Mouse (Mus musculus) MEL (cell line): ENCODE data around the gene Catsper1.
"Not testable (repeated sequence)": the region's sequence is repeated elsewhere in the genome, so short reads cannot be mapped to it uniquely, and the experiment has no call there.

Experiments used
- CTCF ChIP-seq, 3 experiments: IDR thresholded peaks in 2 of 3; conservative IDR thresholded peaks in 1 of 3; 2 replicates each; pipeline ENCODE4 v1.5.1; 2011 to 2012; ENCODE audit warnings: low read length in 3 of 3, low read depth in 2 of 3, mild to moderate bottlenecking in 2 of 3, improper control_type of control experiment in 1 of 3, inconsistent platforms in 1 of 3, mixed read lengths in 1 of 3, moderate library complexity in 1 of 3; ENCODE audit not compliant: control insufficient read depth in 1 of 3, insufficient read depth in 1 of 3, poor library complexity in 1 of 3, severe bottlenecking in 1 of 3
- EP300 ChIP-seq, 2 experiments: IDR thresholded peaks; 2 replicates each; pipeline ENCODE4 v1.6.1; 2011; ENCODE audit warnings: improper control_type of control experiment in 2 of 2, low read length in 2 of 2, low read depth in 1 of 2, mild to moderate bottlenecking in 1 of 2
- GATA1 ChIP-seq: IDR thresholded peaks from 2 replicates; pipeline ENCODE4 v1.6.1; 2011; ENCODE audit warnings: low read depth, low read length, improper control_type of control experiment
- HCFC1 ChIP-seq: IDR thresholded peaks from 2 replicates; pipeline ENCODE4 v1.6.1; 2012; ENCODE audit warnings: low read depth, mild to moderate bottlenecking, inconsistent platforms, low read length, improper control_type of control experiment, moderate library complexity
- JUND ChIP-seq: IDR thresholded peaks from 2 replicates; pipeline ENCODE4 v1.6.1; 2011; ENCODE audit warnings: low read depth, mild to moderate bottlenecking, improper control_type of control experiment, low read length
- MAX ChIP-seq: IDR thresholded peaks from 2 replicates; pipeline ENCODE4 v1.6.1; 2011; ENCODE audit warnings: low read length, improper control_type of control experiment
- MAZ ChIP-seq: IDR thresholded peaks from 2 replicates; pipeline ENCODE4 v1.6.1; 2012; ENCODE audit warnings: low read depth, mild to moderate bottlenecking, inconsistent platforms, low read length, improper control_type of control experiment
- NELFE ChIP-seq: IDR thresholded peaks from 2 replicates; pipeline ENCODE4 v1.6.1; 2011; ENCODE audit warnings: low read depth, low read length, improper control_type of control experiment
- POLR2A ChIP-seq, 2 experiments: IDR thresholded peaks; 2 replicates each; pipeline ENCODE4 v1.6.1; 2011 to 2012; ENCODE audit warnings: low read length in 2 of 2, mild to moderate bottlenecking in 2 of 2, control low read depth in 1 of 2, improper control_type of control experiment in 1 of 2, low read depth in 1 of 2, moderate library complexity in 1 of 2; ENCODE audit not compliant: control insufficient read depth in 1 of 2, insufficient read depth in 1 of 2, poor library complexity in 1 of 2
- RAD21 ChIP-seq: IDR thresholded peaks from 2 replicates; pipeline ENCODE4 v1.6.1; 2011; ENCODE audit warnings: mild to moderate bottlenecking, low read depth, low read length, improper control_type of control experiment
- RCOR1 ChIP-seq: IDR thresholded peaks from 2 replicates; pipeline ENCODE4 v1.6.1; 2012; ENCODE audit warnings: low read depth, mild to moderate bottlenecking, inconsistent platforms, low read length, improper control_type of control experiment
- UBTF ChIP-seq: IDR thresholded peaks from 2 replicates; pipeline ENCODE4 v1.6.1; 2012; ENCODE audit warnings: low read depth, mild to moderate bottlenecking, inconsistent platforms, low read length, improper control_type of control experiment, moderate library complexity, borderline replicate concordance; ENCODE audit not compliant: insufficient read depth
- ZC3H11A ChIP-seq: IDR thresholded peaks from 2 replicates; pipeline ENCODE4 v1.6.1; 2012; ENCODE audit warnings: low read depth, mild to moderate bottlenecking, inconsistent platforms, low read length, improper control_type of control experiment

DNA sequence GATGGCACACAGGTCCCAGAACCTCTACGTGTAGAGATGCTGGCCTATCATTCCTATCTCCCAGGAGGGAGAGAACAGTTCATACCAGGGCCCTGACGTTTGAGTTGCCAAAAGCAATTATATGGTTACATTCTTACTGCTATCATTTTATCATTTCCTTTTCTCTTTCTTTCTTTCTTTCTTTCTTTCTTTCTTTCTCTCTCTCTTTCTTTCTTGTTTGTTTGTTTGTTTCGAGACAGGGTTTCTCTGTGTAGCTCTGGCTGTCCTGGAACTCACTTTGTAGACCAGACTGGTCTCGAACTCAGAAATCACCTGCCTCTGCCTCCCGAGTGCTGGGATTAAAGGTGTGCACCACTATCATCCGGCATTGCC lies 13.9 kb downstream of the Catsper1 start, which contains the start of gene Cst6:
- TF ChIP-seq NELFE; MAX; EP300 (IDR thresholded peaks at IDR 0.05; ENCODE audit: low read depth in 1 of 2, low read length in 2 of 2); GATA1; RCOR1; HCFC1; POLR2A (IDR thresholded peaks at IDR 0.05; ENCODE audit: control insufficient read depth in 1 of 2, insufficient read depth in 1 of 2, low read depth in 1 of 2, low read length in 2 of 2, poor library complexity in 1 of 2); ZC3H11A; UBTF; CTCF (IDR thresholded peaks at IDR 0.05 in 2 of 3, conservative IDR thresholded peaks at IDR 0.05 in 1 of 3; ENCODE audit: control insufficient read depth in 1 of 3, insufficient read depth in 1 of 3, low read depth in 2 of 3, low read length in 3 of 3, poor library complexity in 1 of 3, severe bottlenecking in 1 of 3); RAD21; JUND; MAZ: not testable (repeated sequence)
